Comparison of ENCODE assay signal across 13 mouse cellular contexts in genomic region chr1:39940342-39940741, GRCm38 (mm10).
"Had no signal": no experiment of that assay in that cellular context is flagged by ENCODE, and none has a peak within 500 bp of the region (broad histone marks: within the 10 kb centered on the region; RNA-seq: fewer than 3 reads in every experiment).

No protein-coding gene starts in this region.

- H3K36me3 ChIP-seq: intestine, embryonic 15.5 days; liver, embryonic 15.5 days; midbrain, embryonic 15.5 days; neural tube, embryonic 13.5 days had no signal

- H3K9ac ChIP-seq: intestine, embryonic 15.5 days; limb, embryonic 13.5 days; liver, embryonic 15.5 days; midbrain, embryonic 15.5 days; neural tube, embryonic 13.5 days had no signal

- H3K27me3 ChIP-seq: intestine, embryonic 15.5 days; limb, embryonic 13.5 days; liver, embryonic 15.5 days; midbrain, embryonic 15.5 days; neural tube, embryonic 13.5 days had no signal

- H3K9me3 ChIP-seq: intestine, embryonic 15.5 days; limb, embryonic 13.5 days; liver, embryonic 15.5 days; midbrain, embryonic 15.5 days; neural tube, embryonic 13.5 days had no signal

- DNase-seq: kidney, adult 18-20 months; kidney, postnatal 10 days; kidney, postnatal 4 days; lung, adult 2 months; lung, postnatal 36 days; right cerebral cortex, adult 18-20 months; thymus, postnatal 36 days had no signal

- H3K27ac ChIP-seq: intestine, embryonic 15.5 days; limb, embryonic 13.5 days; liver, embryonic 15.5 days had no signal

- ATAC-seq: intestine, embryonic 15.5 days; midbrain, embryonic 15.5 days had no signal

- H3K4me2 ChIP-seq: intestine, embryonic 15.5 days; limb, embryonic 13.5 days; liver, embryonic 11.5 days; liver, embryonic 15.5 days; midbrain, embryonic 15.5 days; neural tube, embryonic 13.5 days had no signal

- H3K4me3 ChIP-seq: intestine, embryonic 15.5 days; limb, embryonic 13.5 days; liver, embryonic 15.5 days; midbrain, embryonic 15.5 days; neural tube, embryonic 13.5 days had no signal
